Mouse (Mus musculus) liver, embryonic 16.5 days (tissue): ENCODE data around the gene Kynu. TPM values are rescaled to one million over a fixed set of nuclear protein-coding genes. Genes with fewer than 3 reads are reported as not detected.

ENCODE experiments used
- polyA plus RNA-seq: library from polyadenylated mRNA; unstranded; fragments of >200 nt; fragmentation: Nextera tagmentation; extraction: Ambion mirVana; gene quantifications from 2 replicates; pipeline ENCODE4 v1.2.1, GENCODE M21; 2015

The Kynu gene
- polyA plus RNA-seq, 1 experiment from 2014 or later = 8.9 TPM

Other genes starting within 250 kb of the Kynu start
- 5.2 and 6.4 TPM in 2 replicates for gene Arhgap15, start 193.5 kb downstream of the Kynu start, polyA plus RNA-seq